Mouse (Mus musculus): ENCODE results near the gene Cybrd1.

- no peak for TF ChIP-seq POLR2A (IDR thresholded peaks at IDR 0.05; ENCODE audit: control insufficient read depth, low read depth, low read length)
- TF ChIP-seq CTCF (IDR thresholded peaks at IDR 0.05; ENCODE audit: control insufficient read depth, insufficient read depth, insufficient replicate concordance, low read depth, low read length): no peak
Observed at GRCm38 (mm10) chr2:71131866-71132496, 14.3 kb downstream of the Cybrd1 start.

All from testis, adult 2 months (tissue).